ENCODE assay signal across 8 mouse cellular contexts in the genomic region with DNA sequence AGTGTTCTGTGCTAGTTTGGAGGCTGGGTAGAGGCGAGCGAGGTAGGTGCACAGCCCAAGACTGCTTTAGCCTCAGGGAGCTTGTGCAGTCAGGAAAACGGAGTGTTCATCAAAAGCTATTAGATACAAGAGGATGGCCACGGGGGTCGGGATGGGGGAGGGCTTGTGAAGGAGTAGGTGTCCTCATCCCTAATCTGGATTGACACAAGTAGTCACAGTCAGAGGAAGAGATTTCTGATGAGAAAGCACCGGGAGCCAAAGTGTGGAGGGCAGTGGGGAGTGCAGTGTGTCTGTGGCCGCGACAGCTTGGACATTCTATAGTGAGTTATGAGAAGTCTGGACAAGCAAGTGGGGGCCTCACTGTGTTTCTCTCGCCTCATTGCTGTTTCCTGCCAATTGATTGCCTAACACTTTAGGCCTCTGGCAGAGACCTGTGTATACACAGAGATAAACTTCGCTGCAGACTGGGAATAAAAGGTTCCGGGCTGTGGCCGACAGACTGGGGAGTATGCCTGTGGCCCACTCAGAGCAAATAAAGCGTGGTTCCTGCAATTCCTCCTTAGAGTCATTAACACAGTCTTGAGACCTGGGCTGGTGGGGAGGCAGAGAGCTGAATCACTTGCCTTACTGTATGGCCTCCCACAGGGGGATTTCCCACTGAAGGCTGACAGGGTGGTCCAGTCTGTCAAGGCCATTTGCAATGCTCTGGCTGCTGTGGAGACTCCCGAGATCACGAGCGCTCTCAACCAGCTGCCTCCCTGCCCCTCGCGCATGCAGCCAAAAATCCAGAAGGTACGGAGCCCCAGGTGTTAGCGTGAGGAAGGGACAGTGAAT. TPM values are rescaled to one million over a fixed set of nuclear protein-coding genes. Genes with fewer than 3 reads are reported as not detected.
DNase-seq lines count a peak whose midpoint lies in the region; ATAC-seq lines count a peak whose summit lies in the region.

No protein-coding gene starts in this region.

- no peak overlapping the region for H3K4me3 ChIP-seq in embryonic facial prominence, embryonic 13.5 days

- no peak overlapping the region for H3K9ac ChIP-seq in embryonic facial prominence, embryonic 13.5 days

- no peaks in the 10 kb centered on the region for H3K9me3 ChIP-seq in embryonic facial prominence, embryonic 13.5 days

- peaks cover 49% of the 10 kb centered on the region for H3K36me3 ChIP-seq in embryonic facial prominence, embryonic 13.5 days

- no peak for ATAC-seq in embryonic facial prominence, embryonic 13.5 days (ENCODE audit: insufficient number of reproducible peaks, insufficient read depth, low FRiP score, low TSS enrichment, low read depth)

- H3K4me2 ChIP-seq in embryonic facial prominence, embryonic 13.5 days = no peak overlapping the region

- 55% methylated on average over 20 of the region's 20 CpGs for WGBS in embryonic facial prominence, embryonic 13.5 days

- peaks cover 21% of the 10 kb centered on the region for H3K4me1 ChIP-seq in embryonic facial prominence, embryonic 13.5 days

- peak; percentile 98 for DNase-seq in heart, adult 11 months
- DNase-seq in heart, postnatal 25 days (ENCODE audit: low spot score) = no peak
- DNase-seq in heart, postnatal 36 days = peak; percentile 46 to 57
- DNase-seq in lung, postnatal 36 days = peak; percentile 76
- no peak for DNase-seq in frontal cortex, postnatal 25 days (ENCODE audit: low spot score in 2 of 2)
- DNase-seq in layer of hippocampus, postnatal 10 days (ENCODE audit: low spot score in 2 of 2) = no peak
- no peak for DNase-seq in adrenal gland, adult 18-20 months (ENCODE audit: low spot score in 2 of 2)

- H3K27me3 ChIP-seq in embryonic facial prominence, embryonic 13.5 days = no peaks in the 10 kb centered on the region

- intact Hi-C loops in heart, postnatal 25 days (cut with DNase I) = no loop called here
- intact Hi-C loops in heart, postnatal 36 days (cut with DNase I) = no loop called here

- H3K27ac ChIP-seq in embryonic facial prominence, embryonic 13.5 days = 0 out of 2 replicates have a peak overlapping the region, but pooled peaks have one; percentile 34

RNA-seq across cellular contexts. Expression of gene Pik3c2b, which starts 31.4 kb away (rescaled TPM):
- 10 to 100 TPM; 19.9 to 21.2 TPM for total RNA-seq in heart, postnatal 25 days (2021)
- polyA plus RNA-seq in embryonic facial prominence, embryonic 13.5 days (2015; fragmentation: Nextera tagmentation; extraction: Ambion mirVana) = 7.4 and 7.9 TPM in 2 replicates
- 10 to 100 TPM; 17.9 to 20.4 TPM for total RNA-seq in heart, postnatal 36 days (2021)
- total RNA-seq in layer of hippocampus, postnatal 10 days (2021) = 10 to 100 TPM; 27.1 to 28.0 TPM
- total RNA-seq in adrenal gland, adult 18-20 months (2021) = 1 to 10 TPM; 4.6 to 5.6 TPM

RNA-seq across cellular contexts. Expression of gene Mdm4, which starts 46.5 kb away (rescaled TPM):
- 10 to 100 TPM; 25.0 to 29.0 TPM for total RNA-seq in heart, postnatal 25 days (2021)
- 41.9 and 46.5 TPM in 2 replicates for polyA plus RNA-seq in embryonic facial prominence, embryonic 13.5 days (2015; fragmentation: Nextera tagmentation; extraction: Ambion mirVana)
- total RNA-seq in heart, postnatal 36 days (2021) = 10 to 100 TPM; 25.3 to 29.9 TPM
- 10 to 100 TPM; 93.0 to 99.9 TPM for total RNA-seq in layer of hippocampus, postnatal 10 days (2021)
- 10 to 100 TPM; 65.7 to 68.7 TPM for total RNA-seq in adrenal gland, adult 18-20 months (2021)

RNA-seq across cellular contexts. Expression of gene Ppp1r15b, which starts 54.0 kb away (rescaled TPM):
- 10 to 100 TPM; 22.1 to 27.3 TPM for total RNA-seq in heart, postnatal 25 days (2021)
- 32.0 and 35.2 TPM in 2 replicates for polyA plus RNA-seq in embryonic facial prominence, embryonic 13.5 days (2015; fragmentation: Nextera tagmentation; extraction: Ambion mirVana)
- total RNA-seq in heart, postnatal 36 days (2021) = 10 to 100 TPM; 24.1 to 26.0 TPM
- total RNA-seq in layer of hippocampus, postnatal 10 days (2021) = 10 to 100 TPM; 44.5 to 45.0 TPM
- total RNA-seq in adrenal gland, adult 18-20 months (2021) = 100 to 1,000 TPM in 1 of 2 experiments, 10 to 100 TPM in 1; 95.7 to 103 TPM

Comparison
In these comparisons a context has a peak if more than half of its experiments do, and no peak if none do; other contexts are left out.
1. DNase-seq: peak in heart, adult 11 months (single experiment), heart, postnatal 36 days (2 of 2) and lung, postnatal 36 days (single experiment); none in heart, postnatal 25 days (single experiment), frontal cortex, postnatal 25 days (0 of 2), layer of hippocampus, postnatal 10 days (0 of 2) and adrenal gland, adult 18-20 months (0 of 2).